Mouse (Mus musculus): ENCODE results near the gene Nr5a1. TPM values are rescaled to one million over a fixed set of nuclear protein-coding genes. Genes with fewer than 3 reads are reported as not detected.

Nr5a1 gene
- polyA plus RNA-seq, 1 experiment from 2014 or later = 0.05 TPM

- H3K27ac ChIP-seq = no peak overlapping the region
Measured at GRCm38 (mm10) chr2:38668802-38669580, 45.4 kb downstream of the Nr5a1 start.

GRCm38 (mm10) chr2:38661398-38661797, 52.9 kb downstream of the Nr5a1 start:
- 3% methylated on average over 1 of the region's 1 CpGs for WGBS

More at GRCm38 (mm10) chr2:38668802-38669580, 45.4 kb downstream of the Nr5a1 start:
- Histone ChIP-seq H3K9me3 (no peaks in the 10 kb centered on the region), H3K4me3 (replicated peaks) (no peak overlapping the region), H3K36me3 (no peaks in the 10 kb centered on the region), H3K4me1 (replicated peaks) (no peaks in the 10 kb centered on the region; the same call in 1 of the 2 replicates), H3K4me2 (replicated peaks) (peak overlapping the region; percentile 34), H3K9ac (no peak overlapping the region), H3K27me3 (replicated peaks) (peaks cover 14% of the 10 kb centered on the region; the same call in 1 of the 2 replicates)
- ATAC-seq = peak; percentile 91
- WGBS = 13% methylated on average over 17 of the region's 17 CpGs

GRCm38 (mm10) chr2:38658338-38658836, 56.0 kb downstream of the Nr5a1 start:
- under 1% methylated on average over 25 of the region's 25 CpGs for WGBS
- peak overlapping the region; percentile 42; the same call in 1 of the 2 replicates for H3K9ac ChIP-seq
- H3K9me3 ChIP-seq = no peaks in the 10 kb centered on the region
- peak; percentile 95 for ATAC-seq
- peak overlapping the region; percentile 82 for H3K4me2 ChIP-seq (replicated peaks)
- no peaks in the 10 kb centered on the region for H3K27me3 ChIP-seq (replicated peaks)
- no peaks in the 10 kb centered on the region; the same call in 1 of the 2 replicates for H3K4me1 ChIP-seq (replicated peaks)
- H3K4me3 ChIP-seq (replicated peaks) = peak overlapping the region; percentile 42
- H3K27ac ChIP-seq = no peak overlapping the region
- no peaks in the 10 kb centered on the region for H3K36me3 ChIP-seq

More at GRCm38 (mm10) chr2:38661398-38661797, 52.9 kb downstream of the Nr5a1 start:
- ATAC-seq = no peak
- H3K27ac ChIP-seq = no peak overlapping the region
- H3K4me1 ChIP-seq (replicated peaks) = no peaks in the 10 kb centered on the region; the same call in 1 of the 2 replicates
- H3K36me3 ChIP-seq = no peaks in the 10 kb centered on the region
- no peaks in the 10 kb centered on the region for H3K27me3 ChIP-seq (replicated peaks)
- no peaks in the 10 kb centered on the region for H3K9me3 ChIP-seq
- no peak overlapping the region for H3K4me2 ChIP-seq (replicated peaks)
- no peak overlapping the region for H3K4me3 ChIP-seq (replicated peaks)
- H3K9ac ChIP-seq = no peak overlapping the region

GRCm38 (mm10) chr2:38653694-38654093, 60.6 kb downstream of the Nr5a1 start:
- no peak overlapping the region for H3K9ac ChIP-seq
- H3K27ac ChIP-seq = no peak overlapping the region
- no peaks in the 10 kb centered on the region for H3K36me3 ChIP-seq
- WGBS = 76% methylated on average over 2 of the region's 2 CpGs
- H3K4me3 ChIP-seq (replicated peaks) = no peak overlapping the region
- ATAC-seq = no peak
- H3K9me3 ChIP-seq = no peaks in the 10 kb centered on the region
- no peaks in the 10 kb centered on the region for H3K27me3 ChIP-seq (replicated peaks)
- H3K4me2 ChIP-seq (replicated peaks) = no peak overlapping the region
- H3K4me1 ChIP-seq (replicated peaks) = no peaks in the 10 kb centered on the region; the same call in 1 of the 2 replicates

GRCm38 (mm10) chr2:38653293-38653619, 61.1 kb downstream of the Nr5a1 start:
- WGBS = 87% methylated on average over 5 of the region's 5 CpGs
- H3K4me2 ChIP-seq (replicated peaks) = no peak overlapping the region
- H3K9me3 ChIP-seq = no peaks in the 10 kb centered on the region
- H3K36me3 ChIP-seq = no peaks in the 10 kb centered on the region
- ATAC-seq = no peak
- H3K4me1 ChIP-seq (replicated peaks) = no peaks in the 10 kb centered on the region; the same call in 1 of the 2 replicates
- no peak overlapping the region for H3K4me3 ChIP-seq (replicated peaks)
- no peak overlapping the region for H3K27ac ChIP-seq
- no peaks in the 10 kb centered on the region for H3K27me3 ChIP-seq (replicated peaks)
- H3K9ac ChIP-seq = no peak overlapping the region

DNA sequence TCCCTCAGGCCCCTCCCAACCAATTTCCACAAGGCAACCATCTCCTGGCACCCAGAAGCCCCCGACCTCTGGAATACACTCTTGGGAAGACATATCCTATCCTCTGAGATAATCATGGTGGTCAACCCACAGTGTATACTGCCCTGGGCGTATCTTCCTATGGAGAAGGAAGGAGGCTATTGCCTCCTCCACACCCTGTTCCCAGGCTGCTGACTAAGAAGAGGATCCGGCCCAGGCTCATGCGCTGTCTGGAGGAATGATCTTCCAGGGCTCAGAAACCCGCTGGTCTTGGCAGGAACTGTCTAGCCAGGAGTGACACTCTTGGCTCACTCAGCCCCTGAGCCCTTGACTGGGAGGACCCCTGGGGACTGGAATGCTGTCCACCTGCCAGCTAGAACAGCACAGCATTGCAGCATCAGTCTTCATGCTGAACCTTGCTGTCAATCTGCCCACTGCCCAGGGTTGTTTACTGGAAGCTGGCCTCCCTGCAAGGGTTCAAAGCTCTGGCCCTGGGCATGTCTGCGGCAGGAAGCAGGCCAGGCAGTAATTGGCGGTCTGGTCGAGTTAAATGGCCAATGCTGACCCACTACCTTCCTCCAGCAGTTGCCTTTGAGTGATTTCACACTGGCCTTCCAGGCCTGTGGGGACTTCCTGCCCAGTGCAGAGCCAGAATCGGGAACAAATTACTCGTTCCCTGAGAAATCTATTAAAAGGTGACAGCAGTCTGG, 61.6 kb downstream of the Nr5a1 start:
- no peak overlapping the region for H3K27ac ChIP-seq
- no peaks in the 10 kb centered on the region for H3K4me1 ChIP-seq (replicated peaks)
- ATAC-seq = no peak
- H3K27me3 ChIP-seq (replicated peaks) = no peaks in the 10 kb centered on the region
- no peak overlapping the region for H3K9ac ChIP-seq
- no peak overlapping the region for H3K4me3 ChIP-seq (replicated peaks)
- WGBS = 66% methylated on average over 10 of the region's 10 CpGs
- no peak overlapping the region for H3K4me2 ChIP-seq (replicated peaks)
- no peaks in the 10 kb centered on the region for H3K9me3 ChIP-seq
- no peaks in the 10 kb centered on the region for H3K36me3 ChIP-seq

GRCm38 (mm10) chr2:38652098-38652497, 62.2 kb downstream of the Nr5a1 start:
- Histone ChIP-seq H3K9ac (no peak overlapping the region), H3K27ac (no peak overlapping the region), H3K4me3 (replicated peaks) (no peak overlapping the region), H3K4me1 (replicated peaks) (no peaks in the 10 kb centered on the region), H3K4me2 (replicated peaks) (no peak overlapping the region), H3K27me3 (replicated peaks) (no peaks in the 10 kb centered on the region), H3K36me3 (no peaks in the 10 kb centered on the region), H3K9me3 (no peaks in the 10 kb centered on the region)
- no peak for ATAC-seq
- 68% methylated on average over 7 of the region's 7 CpGs for WGBS

- 73% methylated on average over 1 of the region's 1 CpGs for WGBS
- no peak overlapping the region for H3K9ac ChIP-seq
- no peaks in the 10 kb centered on the region for H3K27me3 ChIP-seq (replicated peaks)
- no peaks in the 10 kb centered on the region for H3K36me3 ChIP-seq
- H3K4me2 ChIP-seq (replicated peaks) = no peak overlapping the region
- H3K9me3 ChIP-seq = no peaks in the 10 kb centered on the region
- ATAC-seq = no peak
- H3K27ac ChIP-seq = no peak overlapping the region
- no peak overlapping the region for H3K4me3 ChIP-seq (replicated peaks)
- H3K4me1 ChIP-seq (replicated peaks) = no peaks in the 10 kb centered on the region
Measured at GRCm38 (mm10) chr2:38650340-38650739, 64.0 kb downstream of the Nr5a1 start.

GRCm38 (mm10) chr2:38647661-38648060, 66.7 kb downstream of the Nr5a1 start:
- Histone ChIP-seq H3K4me2 (replicated peaks) (no peak overlapping the region), H3K27ac (no peak overlapping the region), H3K9me3 (no peaks in the 10 kb centered on the region), H3K9ac (no peak overlapping the region), H3K27me3 (replicated peaks) (no peaks in the 10 kb centered on the region), H3K36me3 (no peaks in the 10 kb centered on the region), H3K4me1 (replicated peaks) (no peaks in the 10 kb centered on the region), H3K4me3 (replicated peaks) (no peak overlapping the region)
- ATAC-seq = no peak
- WGBS = 63% methylated on average over 7 of the region's 7 CpGs

DNA sequence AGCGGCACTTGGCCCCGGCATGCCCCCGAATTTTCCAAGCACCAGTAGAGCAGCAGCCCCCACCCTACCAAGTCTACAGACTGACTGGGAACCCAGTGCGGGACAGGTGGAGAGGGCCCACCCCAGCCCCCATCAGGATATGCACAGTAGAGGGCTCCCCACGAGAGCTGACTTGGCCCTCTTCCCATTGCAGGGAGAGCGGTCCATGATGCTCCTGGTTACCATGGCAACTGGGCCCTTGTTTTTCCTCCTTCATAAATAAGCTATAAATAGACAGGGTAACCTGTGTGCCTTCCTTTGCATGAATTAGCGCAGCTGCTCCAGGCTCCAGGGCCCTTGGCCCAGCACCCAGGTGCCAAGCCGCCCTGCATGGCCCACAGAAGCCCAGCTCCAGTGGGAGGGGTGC, 67.1 kb downstream of the Nr5a1 start:
- no peaks in the 10 kb centered on the region for H3K27me3 ChIP-seq (replicated peaks)
- H3K4me1 ChIP-seq (replicated peaks) = 0 out of 2 replicates have a peak, but pooled peaks cover 2% of the 10 kb centered on the region
- H3K4me2 ChIP-seq (replicated peaks) = no peak overlapping the region
- WGBS = 55% methylated on average over 8 of the region's 8 CpGs
- H3K4me3 ChIP-seq (replicated peaks) = no peak overlapping the region
- H3K27ac ChIP-seq = no peak overlapping the region
- no peak overlapping the region for H3K9ac ChIP-seq
- ATAC-seq = no peak
- no peaks in the 10 kb centered on the region for H3K9me3 ChIP-seq
- no peaks in the 10 kb centered on the region for H3K36me3 ChIP-seq

DNA sequence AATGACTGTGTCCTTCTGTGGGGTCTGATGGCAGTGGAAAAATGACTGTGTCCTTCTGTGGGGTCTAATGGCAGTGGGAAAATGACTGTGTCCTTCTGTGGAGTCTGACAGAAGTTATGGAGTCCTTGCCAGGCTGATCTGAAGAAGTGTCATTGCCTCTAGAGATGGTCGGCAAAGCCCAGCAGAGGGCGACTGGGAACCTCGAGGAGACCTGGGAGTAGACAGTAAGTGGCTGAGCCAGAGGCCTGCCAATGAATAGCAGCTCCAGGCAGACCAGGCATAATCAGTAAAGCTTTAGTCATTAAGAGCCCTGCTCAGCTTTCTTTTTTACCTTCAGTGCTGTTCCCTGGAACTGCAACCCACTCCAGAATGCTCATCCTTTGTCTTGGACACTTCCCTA, 68.4 kb downstream of the Nr5a1 start:
- no peaks in the 10 kb centered on the region for H3K27me3 ChIP-seq (replicated peaks)
- no peak for ATAC-seq
- H3K4me1 ChIP-seq (replicated peaks) = 0 out of 2 replicates have a peak, but pooled peaks cover 2% of the 10 kb centered on the region
- H3K36me3 ChIP-seq = no peaks in the 10 kb centered on the region
- H3K9me3 ChIP-seq = no peaks in the 10 kb centered on the region
- 0% methylated on average over 3 of the region's 3 CpGs for WGBS
- H3K9ac ChIP-seq = no peak overlapping the region
- no peak overlapping the region for H3K27ac ChIP-seq
- no peak overlapping the region for H3K4me2 ChIP-seq (replicated peaks)
- H3K4me3 ChIP-seq (replicated peaks) = no peak overlapping the region

- no peaks in the 10 kb centered on the region for H3K27me3 ChIP-seq (replicated peaks)
- no peak within 1 kb of the TSS for H3K27ac ChIP-seq
- H3K9ac ChIP-seq = peak within 1 kb of the TSS; percentile 79
- ATAC-seq = peak; percentile 93
- no peaks in the 10 kb centered on the region for H3K36me3 ChIP-seq
- H3K4me2 ChIP-seq (replicated peaks) = peak within 1 kb of the TSS; percentile 75
- peak within 1 kb of the TSS; percentile 79 for H3K4me3 ChIP-seq (replicated peaks)
- 2% methylated on average over 52 of the region's 52 CpGs for WGBS
- 0 out of 2 replicates have a peak, but pooled peaks cover 2% of the 10 kb centered on the region for H3K4me1 ChIP-seq (replicated peaks)
- H3K9me3 ChIP-seq = no peaks in the 10 kb centered on the region
Measured at GRCm38 (mm10) chr2:38643625-38644427, 70.5 kb downstream of the Nr5a1 start, which contains the start of gene Psmb7. Gene Psmb7, minus strand, starts transcription at chr2:38644087.
